ENCODE assay signal across 19 mouse cellular contexts in genomic region chr6:34160816-34161310, GRCm38 (mm10).
"Had no signal": no experiment of that assay in that cellular context is flagged by ENCODE, and none has a peak within 500 bp of the region (broad histone marks: within the 10 kb centered on the region; RNA-seq: fewer than 3 reads in every experiment).

No protein-coding gene starts in this region.

- H3K9me3 ChIP-seq: heart, embryonic 12.5 days; hindbrain, embryonic 10.5 days; hindbrain, embryonic 12.5 days; intestine, embryonic 15.5 days; limb, embryonic 10.5 days; limb, embryonic 12.5 days had no signal

- H3K27me3 ChIP-seq: heart, embryonic 12.5 days; hindbrain, embryonic 12.5 days; intestine, embryonic 15.5 days had no signal

- H3K9ac ChIP-seq: heart, embryonic 12.5 days; hindbrain, embryonic 12.5 days; hindbrain, embryonic 14.5 days; intestine, embryonic 15.5 days; limb, embryonic 12.5 days had no signal

- DNase-seq: gastrocnemius, adult 2 months; gastrocnemius, postnatal 10 days; gastrocnemius, postnatal 25 days; heart, postnatal 10 days; kidney, adult 18-20 months; kidney, postnatal 10 days; kidney, postnatal 4 days had no signal

- ATAC-seq: hindbrain, embryonic 16.5 days; inflammation-experienced regulatory T-cells, adult 6 months; intestine, embryonic 15.5 days; intestine, postnatal 0 days had no signal

- H3K27ac ChIP-seq: gastrocnemius, adult 2 months; hindbrain, embryonic 10.5 days; hindbrain, embryonic 12.5 days; hindbrain, embryonic 14.5 days; intestine, embryonic 15.5 days; layer of hippocampus, adult 2 months; left cerebral cortex, adult 2 months; limb, embryonic 10.5 days; limb, embryonic 12.5 days had no signal

- H3K4me2 ChIP-seq: heart, embryonic 12.5 days; hindbrain, embryonic 12.5 days; hindbrain, embryonic 14.5 days; intestine, embryonic 15.5 days; limb, embryonic 12.5 days had no signal

- H3K4me3 ChIP-seq: gastrocnemius, adult 2 months; heart, embryonic 12.5 days; hindbrain, embryonic 10.5 days; hindbrain, embryonic 12.5 days; intestine, embryonic 15.5 days; layer of hippocampus, adult 2 months; left cerebral cortex, adult 2 months; limb, embryonic 10.5 days; limb, embryonic 12.5 days had no signal
